Mouse (Mus musculus) midbrain, embryonic 14.5 days (tissue): ENCODE results near the gene Slc23a2. TPM values are rescaled to one million over a fixed set of nuclear protein-coding genes. Genes with fewer than 3 reads are reported as not detected.

Experiments
- ATAC-seq: fragments of 200-750 bp; cut with Nextera tagmentation; 2 replicates; pipeline ENCODE4 v1.8.0; 2017; ENCODE audit warnings: moderate number of reproducible peaks, moderate library complexity; ENCODE audit not compliant: low FRiP score, low TSS enrichment
- DNase-seq: peaks from one replicate; pipeline ENCODE4 v3.0.0-alpha.2; 2015
- H3K27ac ChIP-seq: fragments of 300-500 bp; sonication (generic); replicated peaks from 2 replicates; pipeline ENCODE4 v1.5.1; 2014; ENCODE audit warnings: mild to moderate bottlenecking, low read depth, low read length, moderate library complexity
- H3K27me3 ChIP-seq: fragments of 300-500 bp; sonication (generic); 2 replicates; pipeline ENCODE4 v1.6.1; 2014; ENCODE audit warnings: low read length, control low read depth, mixed read lengths; ENCODE audit not compliant: control insufficient read depth, insufficient read depth
- H3K36me3 ChIP-seq: fragments of 300-500 bp; sonication (generic); 2 replicates; pipeline ENCODE4 v1.6.1; 2014; ENCODE audit warnings: low read length, control low read depth; ENCODE audit not compliant: control insufficient read depth, insufficient read depth
- H3K4me1 ChIP-seq: fragments of 300-500 bp; sonication (generic); 2 replicates; pipeline ENCODE4 v1.6.1; 2014; ENCODE audit warnings: mild to moderate bottlenecking, antibody characterized with exemption, low read length, control low read depth; ENCODE audit not compliant: control insufficient read depth, insufficient read depth
- H3K4me2 ChIP-seq: fragments of 300-500 bp; sonication (generic); 2 replicates; pipeline ENCODE4 v1.6.1; 2014; ENCODE audit warnings: mild to moderate bottlenecking, low read length, moderate library complexity
- H3K4me3 ChIP-seq: fragments of 300-500 bp; sonication (generic); replicated peaks from 2 replicates; pipeline ENCODE4 v1.5.1; 2014; ENCODE audit warnings: low read depth, low read length
- H3K9ac ChIP-seq: fragments of 300-500 bp; sonication (generic); replicated peaks from 2 replicates; pipeline ENCODE4 v1.6.1; 2014; ENCODE audit warnings: mild to moderate bottlenecking, low read length, moderate library complexity
- H3K9me3 ChIP-seq: fragments of 300-500 bp; sonication (generic); 2 replicates; pipeline ENCODE4 v1.6.1; 2016; ENCODE audit warnings: low read length, control low read depth, mixed read lengths; ENCODE audit not compliant: control insufficient read depth
- WGBS: fragments of 180-500 bp; shearing (Covaris S2); extraction: QIAGEN DNeasy Blood & Tissue Kit; methylation state at CpG from one replicate; pipeline ENCODE4 v1.1.7; 2014; 5-methylcytosine and 5-hydroxymethylcytosine counted together
- polyA plus RNA-seq: library from polyadenylated mRNA; unstranded; fragments of >200 nt; fragmentation: Nextera tagmentation; extraction: Ambion mirVana; gene quantifications from 2 replicates; pipeline ENCODE4 v1.2.1, GENCODE M21; 2014

Slc23a2 gene
- polyA plus RNA-seq, 1 experiment from 2014 or later = 33.7 TPM

DNA sequence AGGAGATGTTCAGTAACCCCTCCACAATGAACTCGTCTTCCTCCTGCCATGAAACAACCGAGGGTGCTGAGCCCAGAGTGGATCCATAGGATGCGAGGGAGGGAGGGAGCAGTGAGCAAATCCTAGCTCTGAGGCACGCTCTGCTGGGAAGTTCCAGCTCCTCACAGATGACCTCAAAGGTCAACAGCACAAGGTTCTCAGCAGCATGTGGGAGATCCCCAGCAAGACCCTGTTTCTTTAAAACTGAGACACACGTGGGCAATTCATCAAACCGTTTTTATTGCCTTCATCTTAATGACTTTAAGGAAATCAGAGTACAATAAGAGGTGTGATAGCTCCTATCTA is 137.5 kb downstream of the Slc23a2 start:
- H3K4me2 ChIP-seq = no peak overlapping the region
- no peak overlapping the region for H3K9ac ChIP-seq
- no peaks in the 10 kb centered on the region for H3K4me1 ChIP-seq
- ATAC-seq = no peak
- H3K27ac ChIP-seq = no peak overlapping the region
- WGBS = 58% methylated on average over 6 of the region's 6 CpGs
- H3K4me3 ChIP-seq = no peak overlapping the region
- no peaks in the 10 kb centered on the region for H3K27me3 ChIP-seq
- peaks cover 88% of the 10 kb centered on the region for H3K36me3 ChIP-seq
- H3K9me3 ChIP-seq = no peaks in the 10 kb centered on the region
- no peak for DNase-seq

GRCm38 (mm10) chr2:132006561-132007474 is 138.1 kb downstream of the Slc23a2 start:
- Histone ChIP-seq H3K4me3 (no peak overlapping the region), H3K9me3 (no peaks in the 10 kb centered on the region), H3K4me1 (no peaks in the 10 kb centered on the region), H3K36me3 (peaks cover 89% of the 10 kb centered on the region), H3K4me2 (no peak overlapping the region), H3K27ac (no peak overlapping the region), H3K9ac (no peak overlapping the region), H3K27me3 (no peaks in the 10 kb centered on the region)
- ATAC-seq (no peak), DNase-seq (no peak)
- 89% methylated on average over 18 of the region's 18 CpGs for WGBS

DNA sequence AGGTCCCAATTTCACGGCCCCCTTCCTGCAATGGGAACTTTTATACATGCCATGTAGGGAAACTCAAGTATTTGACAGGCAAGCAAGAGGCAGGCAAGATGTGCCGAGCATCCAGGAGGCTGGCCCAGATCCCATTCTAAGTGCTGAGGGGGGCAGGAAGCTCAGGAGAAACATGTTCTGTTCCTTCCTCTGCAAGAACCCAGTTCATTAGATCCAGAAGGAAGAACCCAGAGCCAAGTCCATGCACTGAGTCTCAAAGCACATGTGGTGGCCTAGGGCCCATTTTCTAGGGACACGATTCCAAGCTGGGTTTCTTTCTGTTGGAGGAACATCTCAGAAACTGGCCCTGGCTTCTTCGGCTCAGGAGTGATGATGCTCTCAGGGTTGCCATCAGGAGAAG is 139.5 kb downstream of the Slc23a2 start:
- ATAC-seq = no peak
- Histone ChIP-seq H3K27me3 (no peaks in the 10 kb centered on the region), H3K36me3 (peaks cover 84% of the 10 kb centered on the region), H3K9me3 (no peaks in the 10 kb centered on the region), H3K4me3 (no peak overlapping the region), H3K4me1 (no peaks in the 10 kb centered on the region), H3K9ac (no peak overlapping the region), H3K27ac (no peak overlapping the region), H3K4me2 (no peak overlapping the region)
- WGBS = 94% methylated on average over 4 of the region's 4 CpGs
- no peak for DNase-seq

GRCm38 (mm10) chr2:132004495-132005136 is 140.3 kb downstream of the Slc23a2 start:
- Histone ChIP-seq H3K27ac (no peak overlapping the region), H3K9ac (no peak overlapping the region), H3K27me3 (no peaks in the 10 kb centered on the region), H3K36me3 (peaks cover 84% of the 10 kb centered on the region), H3K4me3 (no peak overlapping the region), H3K4me1 (no peaks in the 10 kb centered on the region), H3K9me3 (no peaks in the 10 kb centered on the region), H3K4me2 (no peak overlapping the region)
- ATAC-seq (no peak), DNase-seq (no peak)
- 84% methylated on average over 9 of the region's 9 CpGs for WGBS

DNA sequence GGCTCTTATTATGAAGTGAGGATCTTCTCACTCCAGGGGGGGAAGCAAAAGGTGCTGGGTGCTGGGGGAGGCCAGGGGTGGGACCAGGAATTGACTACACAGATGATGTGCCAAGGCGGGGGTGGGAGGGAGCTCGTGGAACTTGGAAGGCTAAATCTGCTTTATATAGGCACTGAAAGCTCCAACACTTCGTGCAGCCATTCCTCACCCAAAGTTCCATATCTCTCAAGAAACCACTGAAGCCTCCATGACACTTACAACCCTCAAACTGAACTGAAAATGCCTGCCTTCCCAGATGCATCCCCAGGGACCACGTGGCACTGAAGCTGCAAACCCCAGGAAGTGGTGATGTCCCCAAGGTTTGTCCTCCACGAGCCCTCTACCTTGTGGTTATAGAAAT is 141.0 kb downstream of the Slc23a2 start:
- DNase-seq = no peak
- 87% methylated on average over 5 of the region's 5 CpGs for WGBS
- no peaks in the 10 kb centered on the region for H3K9me3 ChIP-seq
- H3K4me1 ChIP-seq = no peaks in the 10 kb centered on the region
- H3K27me3 ChIP-seq = no peaks in the 10 kb centered on the region
- H3K4me3 ChIP-seq = no peak overlapping the region
- H3K36me3 ChIP-seq = peaks cover 82% of the 10 kb centered on the region
- H3K4me2 ChIP-seq = no peak overlapping the region
- H3K27ac ChIP-seq = no peak overlapping the region
- no peak for ATAC-seq
- H3K9ac ChIP-seq = no peak overlapping the region

Other genes with a start within 250 kb of the Slc23a2 start
- gene Prnp, start 235.2 kb downstream of the Slc23a2 start, polyA plus RNA-seq = 97.3 and 118 TPM in 2 replicates
- gene Prn, start 235.2 kb downstream of the Slc23a2 start, polyA plus RNA-seq = not detected in 2 replicates
- 6.4 and 14.1 TPM in 2 replicates for gene Prnd, start 194.2 kb downstream of the Slc23a2 start, polyA plus RNA-seq
- 19.9 and 32.6 TPM in 2 replicates for gene Rassf2, start 114.8 kb downstream of the Slc23a2 start, polyA plus RNA-seq
- gene Tmem230, start 102.7 kb upstream of the Slc23a2 start, polyA plus RNA-seq = 43.8 and 51.3 TPM in 2 replicates
- gene Pcna, start 108.2 kb upstream of the Slc23a2 start, polyA plus RNA-seq = 116 and 129 TPM in 2 replicates
- gene Cds2, start 118.0 kb upstream of the Slc23a2 start, polyA plus RNA-seq = 44.7 and 65.1 TPM in 2 replicates
- gene Prokr2, start 240.3 kb upstream of the Slc23a2 start, polyA plus RNA-seq = 2.9 and 5.2 TPM in 2 replicates